Mouse (Mus musculus): ENCODE measurements at regions not wholly inside any gene's neighbourhood (a gene's known extent, or its start where the extent isn't known, plus 50 kb on each side); places are given as distances from the start of the nearest gene placed in this dataset.

DNA sequence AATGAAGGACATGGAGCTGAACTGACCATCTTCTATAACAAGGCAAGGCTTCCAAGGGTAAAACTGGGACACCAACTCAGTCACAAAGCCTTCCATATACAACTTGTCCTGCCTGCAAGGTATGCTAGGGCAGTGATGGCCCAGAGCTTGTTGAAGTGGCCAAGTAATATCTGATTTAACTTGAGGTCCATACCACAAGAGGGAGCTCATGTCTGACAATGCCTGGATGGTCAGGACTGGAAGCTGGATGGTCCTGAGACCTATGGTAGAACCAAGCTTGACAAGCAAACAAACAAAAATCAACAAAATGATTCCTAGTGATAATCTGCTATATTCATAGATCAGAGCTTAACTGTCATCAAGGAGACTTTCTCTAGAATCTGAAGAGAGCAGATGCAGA lies 217.8 kb upstream of the Thsd7b start:
- no peaks in the 10 kb centered on the region for H3K36me3 ChIP-seq (ENCODE audit: control insufficient read depth, insufficient read depth, low read length)
- no peaks in the 10 kb centered on the region for H3K27me3 ChIP-seq (ENCODE audit: control insufficient read depth, insufficient read depth, low read length)
- no peak overlapping the region for H3K27ac ChIP-seq (ENCODE audit: insufficient read depth, low read depth, low read length)
- H3K4me3 ChIP-seq (ENCODE audit: low read depth, low read length): no peak overlapping the region
- no peak for TF ChIP-seq CTCF (IDR thresholded peaks at IDR 0.05; ENCODE audit: extremely low read depth, insufficient read length, insufficient replicate concordance, low read depth, low read length)
- TF ChIP-seq POLR2A (IDR thresholded peaks at IDR 0.05; ENCODE audit: low read depth, low read length): no peak
- H3K4me1 ChIP-seq (ENCODE audit: control insufficient read depth, insufficient read depth, insufficient read length, low read length): no peaks in the 10 kb centered on the region

DNA sequence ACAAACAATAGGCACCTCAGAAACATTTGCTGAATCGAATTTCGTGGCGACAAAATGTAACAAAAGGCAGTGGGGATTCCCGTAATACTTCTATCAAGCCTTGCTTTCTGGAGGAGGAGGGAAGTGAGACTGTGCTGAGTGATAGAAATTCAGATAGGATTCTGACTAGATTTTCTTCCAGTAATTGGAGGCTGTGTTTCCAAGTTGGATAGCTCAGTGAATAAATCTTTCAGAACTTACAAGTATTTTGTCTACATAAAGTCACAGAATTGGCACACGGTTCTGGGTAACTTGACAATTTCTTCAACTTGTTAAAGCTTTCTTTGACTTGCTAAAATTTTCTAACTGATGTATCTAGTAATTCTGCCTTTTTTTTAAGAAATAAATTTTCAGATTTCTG lies 239.4 kb upstream of the Thsd7b start:
- Histone ChIP-seq H3K27ac (ENCODE audit: insufficient read depth, low read depth, low read length) (no peak overlapping the region), H3K36me3 (ENCODE audit: control insufficient read depth, insufficient read depth, low read length) (no peaks in the 10 kb centered on the region), H3K4me3 (ENCODE audit: low read depth, low read length) (no peak overlapping the region), H3K4me1 (ENCODE audit: control insufficient read depth, insufficient read depth, insufficient read length, low read length) (no peaks in the 10 kb centered on the region), H3K27me3 (ENCODE audit: control insufficient read depth, insufficient read depth, low read length) (no peaks in the 10 kb centered on the region)
- no peak for TF ChIP-seq POLR2A (IDR thresholded peaks at IDR 0.05; ENCODE audit: low read depth, low read length)
- TF ChIP-seq CTCF (IDR thresholded peaks at IDR 0.05; ENCODE audit: extremely low read depth, insufficient read length, insufficient replicate concordance, low read depth, low read length): no peak
- WGBS: 80% methylated on average over 5 of the region's 5 CpGs

DNA sequence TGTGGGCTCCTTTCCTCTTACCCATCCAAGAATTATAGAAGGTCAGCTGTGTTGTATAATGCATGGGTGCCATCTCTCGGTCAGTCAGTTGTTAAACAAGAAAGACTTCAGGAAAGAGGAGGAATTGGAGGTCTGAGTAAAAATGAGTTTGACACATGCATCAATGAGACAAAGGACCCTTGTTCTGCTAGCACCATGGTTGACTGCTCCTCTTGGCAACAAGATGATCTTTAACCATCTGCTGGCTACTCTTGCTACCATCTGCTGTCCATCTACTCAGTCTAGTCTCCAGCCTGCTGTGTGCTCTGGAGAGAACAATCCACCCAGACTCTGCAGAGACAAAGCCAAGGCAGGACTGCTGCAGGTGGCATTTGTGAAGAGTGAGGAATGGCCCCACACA lies 267.2 kb upstream of the Thsd7b start:
- TF ChIP-seq CTCF (IDR thresholded peaks at IDR 0.05; ENCODE audit: extremely low read depth, insufficient read length, insufficient replicate concordance, low read depth, low read length): no peak
- no peak for TF ChIP-seq POLR2A (IDR thresholded peaks at IDR 0.05; ENCODE audit: low read depth, low read length)
- no peak overlapping the region for H3K27ac ChIP-seq (ENCODE audit: insufficient read depth, low read depth, low read length)
- no peak overlapping the region for H3K4me3 ChIP-seq (ENCODE audit: low read depth, low read length)
- H3K27me3 ChIP-seq (ENCODE audit: control insufficient read depth, insufficient read depth, low read length): no peaks in the 10 kb centered on the region
- 85% methylated on average over 1 of the region's 1 CpGs for WGBS
- no peaks in the 10 kb centered on the region for H3K4me1 ChIP-seq (ENCODE audit: control insufficient read depth, insufficient read depth, insufficient read length, low read length)
- H3K36me3 ChIP-seq (ENCODE audit: control insufficient read depth, insufficient read depth, low read length): no peaks in the 10 kb centered on the region

DNA sequence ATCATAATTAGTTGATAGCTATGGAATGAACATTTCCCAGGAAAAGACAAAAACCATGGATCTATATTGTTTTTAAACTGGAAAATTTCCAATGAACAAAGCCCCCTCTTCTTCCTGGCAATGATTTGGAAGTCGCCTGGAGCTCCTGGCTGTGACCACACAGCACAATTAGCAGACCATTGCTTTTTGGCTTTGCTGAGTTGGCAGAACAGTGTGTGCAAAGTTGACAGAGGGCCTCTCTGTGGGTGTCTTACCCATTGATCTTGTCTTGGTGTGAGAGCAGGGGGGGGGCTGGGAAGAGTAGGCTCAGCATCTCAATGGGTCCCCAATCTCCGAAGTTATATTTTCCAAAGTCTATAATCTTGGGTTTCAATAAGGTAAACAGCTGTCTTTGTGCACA lies 270.8 kb upstream of the Thsd7b start:
- 69% methylated on average over 2 of the region's 2 CpGs for WGBS
- no peak for TF ChIP-seq CTCF (IDR thresholded peaks at IDR 0.05; ENCODE audit: extremely low read depth, insufficient read length, insufficient replicate concordance, low read depth, low read length)
- no peak for TF ChIP-seq POLR2A (IDR thresholded peaks at IDR 0.05; ENCODE audit: low read depth, low read length)
- Histone ChIP-seq H3K27ac (ENCODE audit: insufficient read depth, low read depth, low read length) (no peak overlapping the region), H3K27me3 (ENCODE audit: control insufficient read depth, insufficient read depth, low read length) (no peaks in the 10 kb centered on the region), H3K4me3 (ENCODE audit: low read depth, low read length) (no peak overlapping the region), H3K36me3 (ENCODE audit: control insufficient read depth, insufficient read depth, low read length) (no peaks in the 10 kb centered on the region), H3K4me1 (ENCODE audit: control insufficient read depth, insufficient read depth, insufficient read length, low read length) (no peaks in the 10 kb centered on the region)

DNA sequence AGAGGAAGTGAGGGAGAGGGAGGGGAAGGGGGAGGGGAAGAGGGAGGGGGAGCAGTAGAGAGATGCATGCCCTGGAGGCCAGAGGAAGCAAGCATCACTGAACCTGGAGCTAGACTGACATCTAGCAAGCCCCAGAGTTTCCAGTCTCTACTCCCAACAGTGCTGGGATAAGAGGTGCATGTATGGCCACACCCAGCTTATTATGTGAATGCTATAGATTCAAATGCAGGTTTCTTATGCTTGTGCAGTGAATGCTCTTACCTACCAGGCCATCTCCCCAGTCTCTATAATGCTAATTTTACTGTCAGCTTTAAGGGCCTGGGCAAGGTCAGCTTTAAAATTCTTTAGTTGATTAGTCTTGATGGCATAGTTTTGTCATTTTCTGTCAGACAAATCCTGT lies 271.3 kb upstream of the Thsd7b start:
- TF ChIP-seq POLR2A (IDR thresholded peaks at IDR 0.05; ENCODE audit: low read depth, low read length): no peak
- no peak for TF ChIP-seq CTCF (IDR thresholded peaks at IDR 0.05; ENCODE audit: extremely low read depth, insufficient read length, insufficient replicate concordance, low read depth, low read length)
- H3K27ac ChIP-seq (ENCODE audit: insufficient read depth, low read depth, low read length): no peak overlapping the region

DNA sequence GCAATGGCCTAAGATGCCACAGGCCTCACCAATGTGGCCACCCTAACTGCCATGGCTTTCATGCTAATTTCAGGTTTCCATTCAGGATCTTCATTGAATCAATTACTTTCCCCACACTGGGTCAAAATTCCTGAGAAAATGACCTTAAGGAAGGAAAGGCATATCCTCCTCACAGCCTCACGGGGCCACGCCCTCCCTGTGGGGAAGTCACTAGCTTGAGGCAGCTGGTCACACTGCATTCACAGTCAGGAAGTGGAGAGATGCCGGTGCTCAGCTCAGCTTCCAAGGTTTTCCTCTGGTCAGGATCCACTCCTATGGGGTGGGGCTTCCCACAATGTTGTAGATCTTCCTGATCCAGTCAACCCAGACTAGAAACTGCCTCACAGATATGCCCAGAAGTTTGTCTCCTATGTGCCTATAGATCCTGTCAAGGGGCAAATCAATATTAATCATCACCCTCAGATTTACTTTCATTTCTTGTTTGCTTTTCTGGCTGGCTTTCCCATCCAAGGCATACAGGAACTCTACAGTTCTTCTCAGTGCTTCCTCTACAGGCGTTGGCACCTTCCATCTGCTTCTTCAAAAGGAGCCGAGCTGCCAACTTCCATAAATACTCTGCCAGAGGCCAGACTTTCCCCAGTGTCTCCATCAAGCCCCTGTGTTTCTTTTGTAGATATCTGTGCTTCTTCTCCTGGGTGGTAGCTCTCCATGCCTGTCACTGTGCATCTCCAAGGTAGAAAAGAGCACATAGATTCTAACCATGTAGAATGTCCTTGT lies 273.2 kb upstream of the Thsd7b start:
- WGBS: 53% methylated on average over 5 of the region's 5 CpGs
- H3K27ac ChIP-seq (ENCODE audit: insufficient read depth, low read depth, low read length): no peak overlapping the region
- H3K36me3 ChIP-seq (ENCODE audit: control insufficient read depth, insufficient read depth, low read length): no peaks in the 10 kb centered on the region
- no peak for TF ChIP-seq CTCF (IDR thresholded peaks at IDR 0.05; ENCODE audit: extremely low read depth, insufficient read length, insufficient replicate concordance, low read depth, low read length)
- no peak for TF ChIP-seq POLR2A (IDR thresholded peaks at IDR 0.05; ENCODE audit: low read depth, low read length)
- H3K4me1 ChIP-seq (ENCODE audit: control insufficient read depth, insufficient read depth, insufficient read length, low read length): no peaks in the 10 kb centered on the region
- H3K4me3 ChIP-seq (ENCODE audit: low read depth, low read length): no peak overlapping the region
- H3K27me3 ChIP-seq (ENCODE audit: control insufficient read depth, insufficient read depth, low read length): no peaks in the 10 kb centered on the region

More for the DNA sequence above, 271.3 kb upstream of the Thsd7b start:
- Histone ChIP-seq H3K4me1 (ENCODE audit: control insufficient read depth, insufficient read depth, insufficient read length, low read length) (no peaks in the 10 kb centered on the region), H3K36me3 (ENCODE audit: control insufficient read depth, insufficient read depth, low read length) (no peaks in the 10 kb centered on the region), H3K27me3 (ENCODE audit: control insufficient read depth, insufficient read depth, low read length) (no peaks in the 10 kb centered on the region), H3K4me3 (ENCODE audit: low read depth, low read length) (no peak overlapping the region)

DNA sequence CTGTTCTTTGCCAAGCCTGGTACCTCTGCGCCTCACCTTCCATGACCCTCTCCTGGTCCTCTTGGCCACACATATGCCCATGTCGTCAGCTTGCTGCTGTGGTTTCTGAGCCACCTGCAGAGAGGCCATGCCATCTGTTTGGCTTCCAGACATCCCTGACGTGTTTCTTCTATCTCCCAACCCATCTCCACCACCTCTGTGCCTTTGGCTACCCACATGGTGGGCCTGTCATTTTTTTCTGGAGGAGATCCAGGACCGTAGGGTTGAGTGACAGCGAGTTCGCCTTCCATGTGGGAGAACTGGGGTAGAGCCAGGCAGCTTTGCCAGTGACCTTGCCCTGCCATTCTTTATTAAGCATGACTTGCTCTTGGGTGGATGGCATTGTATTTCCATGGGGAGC lies 278.4 kb upstream of the Thsd7b start:
- no peaks in the 10 kb centered on the region for H3K4me1 ChIP-seq (ENCODE audit: control insufficient read depth, insufficient read depth, insufficient read length, low read length)
- TF ChIP-seq CTCF (IDR thresholded peaks at IDR 0.05; ENCODE audit: extremely low read depth, insufficient read length, insufficient replicate concordance, low read depth, low read length) (no peak), POLR2A (IDR thresholded peaks at IDR 0.05; ENCODE audit: low read depth, low read length) (no peak)
- H3K27ac ChIP-seq (ENCODE audit: insufficient read depth, low read depth, low read length): no peak overlapping the region
- 82% methylated on average over 6 of the region's 6 CpGs for WGBS
- H3K36me3 ChIP-seq (ENCODE audit: control insufficient read depth, insufficient read depth, low read length): no peaks in the 10 kb centered on the region
- no peaks in the 10 kb centered on the region for H3K27me3 ChIP-seq (ENCODE audit: control insufficient read depth, insufficient read depth, low read length)
- H3K4me3 ChIP-seq (ENCODE audit: low read depth, low read length): no peak overlapping the region

Data from small intestine, adult 2 months (tissue).